Comparison of ENCODE assay signal across 11 mouse cellular contexts in genomic region chr15:78863852-78864253, GRCm38 (mm10). TPM values are rescaled to one million over a fixed set of nuclear protein-coding genes. Genes with fewer than 3 reads are reported as not detected.
A peak's percentile ranks its signal among the peaks of the same experiment; 100 is the strongest.
DNase-seq lines count a peak whose midpoint lies in the region; ATAC-seq and TF ChIP-seq lines count a peak whose summit lies in the region.
"Had no signal": no experiment of that assay in that cellular context is flagged by ENCODE, and none has a peak within 500 bp of the region (broad histone marks: within the 10 kb centered on the region; RNA-seq: fewer than 3 reads in every experiment).

No protein-coding gene starts in this region.

- WGBS in kidney, embryonic 16.5 days: 32% methylated on average over 13 of the region's 13 CpGs
- 43% methylated on average over 13 of the region's 13 CpGs for WGBS in limb, embryonic 15.5 days
- WGBS in stomach, postnatal 0 days: 73% methylated on average over 9 of the region's 13 CpGs

- H3K27ac ChIP-seq in kidney, embryonic 16.5 days (ENCODE audit: low read length): peak overlapping the region; percentile 13; the same call in 1 of the 2 replicates
- peak overlapping the region; percentile 0 for H3K27ac ChIP-seq in limb, embryonic 15.5 days
- no peak overlapping the region for H3K27ac ChIP-seq in stomach, postnatal 0 days (replicated peaks)

- no peak for TF ChIP-seq CTCF in stomach, postnatal 0 days (IDR thresholded peaks at IDR 0.05; ENCODE audit: low read depth)

- DNase-seq in kidney, adult 8-10 months: no peak
- peak; percentile 65 for DNase-seq in R1 (ENCODE audit: low read depth, low spot score)
- DNase-seq in stomach, postnatal 0 days (ENCODE audit: low spot score): peak; percentile 49
- no peak for DNase-seq in left cerebral cortex, postnatal 25 days (ENCODE audit: low spot score in 2 of 2)
- no peak for DNase-seq in urinary bladder, adult 2 months (ENCODE audit: low spot score)
- DNase-seq in c-Kit-positive CD71-positive TER-119-positive erythroid progenitor cells, embryonic 14.5 days (ENCODE audit: low spot score): no peak

- H3K4me1 ChIP-seq in kidney, embryonic 16.5 days (ENCODE audit: insufficient read depth, low read length): peaks cover 26% of the 10 kb centered on the region
- H3K4me1 ChIP-seq in limb, embryonic 15.5 days: peaks cover 13% of the 10 kb centered on the region
- H3K4me1 ChIP-seq in stomach, postnatal 0 days (replicated peaks; ENCODE audit: control insufficient read depth, insufficient read depth): no peaks in the 10 kb centered on the region; the same call in 1 of the 2 replicates

- intact Hi-C loops in left cerebral cortex, postnatal 25 days (cut with DNase I): no loop called here

- peak; percentile 43; the same call in 1 of the 2 replicates for ATAC-seq in kidney, embryonic 16.5 days (ENCODE audit: low FRiP score, low TSS enrichment)
- 0 out of 2 replicates have a peak, but pooled peaks have one; percentile 25 for ATAC-seq in limb, embryonic 15.5 days (ENCODE audit: insufficient number of reproducible peaks, low FRiP score, low TSS enrichment, low read depth)
- no peak; the same call in 1 of the 2 replicates for ATAC-seq in stomach, postnatal 0 days (ENCODE audit: low FRiP score, low TSS enrichment)

- H3K36me3 ChIP-seq in kidney, embryonic 16.5 days (ENCODE audit: insufficient read depth, low read length): no peaks in the 10 kb centered on the region
- H3K36me3 ChIP-seq in limb, embryonic 15.5 days: no peaks in the 10 kb centered on the region
- no peaks in the 10 kb centered on the region for H3K36me3 ChIP-seq in stomach, postnatal 0 days (ENCODE audit: control insufficient read depth, insufficient read depth, low read length)

- H3K9ac ChIP-seq in kidney, embryonic 16.5 days (replicated peaks; ENCODE audit: low read length): 0 out of 2 replicates have a peak overlapping the region, but pooled peaks have one; percentile 8
- H3K9ac ChIP-seq in limb, embryonic 15.5 days: no peak overlapping the region
- no peak overlapping the region for H3K9ac ChIP-seq in stomach, postnatal 0 days (ENCODE audit: low read length)

- no peak for TF ChIP-seq EP300 in stomach, postnatal 0 days (optimal IDR thresholded peaks at IDR 0.05)

- 0 out of 2 replicates have a peak overlapping the region, but pooled peaks have one; percentile 2 for H3K4me2 ChIP-seq in kidney, embryonic 16.5 days (replicated peaks; ENCODE audit: low read depth, low read length)
- H3K4me2 ChIP-seq in limb, embryonic 15.5 days: no peak overlapping the region
- no peak overlapping the region for H3K4me2 ChIP-seq in stomach, postnatal 0 days (replicated peaks; ENCODE audit: low read depth)

- no peaks in the 10 kb centered on the region for H3K9me3 ChIP-seq in kidney, embryonic 16.5 days (ENCODE audit: low read length)
- no peaks in the 10 kb centered on the region for H3K9me3 ChIP-seq in limb, embryonic 15.5 days
- H3K9me3 ChIP-seq in stomach, postnatal 0 days (ENCODE audit: control insufficient read depth, low read length): no peaks in the 10 kb centered on the region

- H3K4me3 ChIP-seq in kidney, embryonic 16.5 days (ENCODE audit: low read length): no peak overlapping the region
- no peak overlapping the region for H3K4me3 ChIP-seq in limb, embryonic 15.5 days
- no peak overlapping the region for H3K4me3 ChIP-seq in stomach, postnatal 0 days (ENCODE audit: low read depth, low read length)

- H3K27me3 ChIP-seq in kidney, embryonic 16.5 days (ENCODE audit: insufficient read depth, low read length): no peaks in the 10 kb centered on the region
- H3K27me3 ChIP-seq in limb, embryonic 15.5 days: no peaks in the 10 kb centered on the region
- H3K27me3 ChIP-seq in stomach, postnatal 0 days (ENCODE audit: control insufficient read depth, insufficient read depth, low read length): no peaks in the 10 kb centered on the region

RNA-seq across cellular contexts. Expression of gene Lgals2, which starts 8.5 kb away (rescaled TPM):
- 0.54 and 0.77 TPM in 2 replicates for polyA plus RNA-seq in kidney, embryonic 16.5 days (2015; fragmentation: Nextera tagmentation; extraction: Ambion mirVana)
- 0.65 and 0.73 TPM in 2 replicates for polyA plus RNA-seq in limb, embryonic 15.5 days (2015; fragmentation: Nextera tagmentation; extraction: Ambion mirVana)
- polyA plus RNA-seq in stomach, postnatal 0 days (2015; fragmentation: Nextera tagmentation; extraction: Ambion mirVana): 39.4 and 39.5 TPM in 2 replicates
- not detected for total RNA-seq in left cerebral cortex, postnatal 25 days (2021)
- polyA plus RNA-seq in urinary bladder, adult 2 months (2012; rRNA removed): 1.3 and 2.1 TPM in 2 replicates
- total RNA-seq: CH12.LX had no signal

RNA-seq across cellular contexts. Expression of gene Gga1, which starts 13.1 kb away (rescaled TPM):
- polyA plus RNA-seq in kidney, embryonic 16.5 days (2015; fragmentation: Nextera tagmentation; extraction: Ambion mirVana): 54.7 and 61.9 TPM in 2 replicates
- 53.2 and 54.4 TPM in 2 replicates for polyA plus RNA-seq in limb, embryonic 15.5 days (2015; fragmentation: Nextera tagmentation; extraction: Ambion mirVana)
- polyA plus RNA-seq in stomach, postnatal 0 days (2015; fragmentation: Nextera tagmentation; extraction: Ambion mirVana): 35.6 and 39.3 TPM in 2 replicates
- total RNA-seq in left cerebral cortex, postnatal 25 days (2021): 10 to 100 TPM; 58.0 to 61.2 TPM
- 53.5 and 56.7 TPM in 2 replicates for polyA plus RNA-seq in urinary bladder, adult 2 months (2012; rRNA removed)

RNA-seq across cellular contexts. Expression of gene Cdc42ep1, which starts 21.4 kb away (rescaled TPM):
- 58.5 and 59.7 TPM in 2 replicates for polyA plus RNA-seq in kidney, embryonic 16.5 days (2015; fragmentation: Nextera tagmentation; extraction: Ambion mirVana)
- 26.5 and 30.0 TPM in 2 replicates for polyA plus RNA-seq in limb, embryonic 15.5 days (2015; fragmentation: Nextera tagmentation; extraction: Ambion mirVana)
- 37.7 and 45.4 TPM in 2 replicates for polyA plus RNA-seq in stomach, postnatal 0 days (2015; fragmentation: Nextera tagmentation; extraction: Ambion mirVana)
- total RNA-seq in left cerebral cortex, postnatal 25 days (2021): 10 to 100 TPM; 11.9 to 13.2 TPM
- 21.0 and 21.6 TPM in 2 replicates for polyA plus RNA-seq in urinary bladder, adult 2 months (2012; rRNA removed)
- total RNA-seq: CH12.LX had no signal

RNA-seq across cellular contexts. Expression of gene Gm49510, which starts 35.6 kb away (rescaled TPM):
- 0.37 and 0.70 TPM in 2 replicates for polyA plus RNA-seq in kidney, embryonic 16.5 days (2015; fragmentation: Nextera tagmentation; extraction: Ambion mirVana)
- 0.50 and 0.65 TPM in 2 replicates for polyA plus RNA-seq in limb, embryonic 15.5 days (2015; fragmentation: Nextera tagmentation; extraction: Ambion mirVana)
- polyA plus RNA-seq in stomach, postnatal 0 days (2015; fragmentation: Nextera tagmentation; extraction: Ambion mirVana): 0.27 and 0.28 TPM in 2 replicates
- under 1 TPM; 0.48 to 0.73 TPM for total RNA-seq in left cerebral cortex, postnatal 25 days (2021)
- 0.04 and 0.06 TPM in 2 replicates for polyA plus RNA-seq in urinary bladder, adult 2 months (2012; rRNA removed)
- total RNA-seq: adrenal gland, postnatal 4 days; heart, postnatal 10 days had no signal

RNA-seq across cellular contexts. Expression of gene Sh3bp1, which starts 35.7 kb away (rescaled TPM):
- polyA plus RNA-seq in kidney, embryonic 16.5 days (2015; fragmentation: Nextera tagmentation; extraction: Ambion mirVana): 33.1 and 41.0 TPM in 2 replicates
- 55.2 and 61.1 TPM in 2 replicates for polyA plus RNA-seq in limb, embryonic 15.5 days (2015; fragmentation: Nextera tagmentation; extraction: Ambion mirVana)
- 22.7 and 27.4 TPM in 2 replicates for polyA plus RNA-seq in stomach, postnatal 0 days (2015; fragmentation: Nextera tagmentation; extraction: Ambion mirVana)
- 10 to 100 TPM; 20.4 to 24.3 TPM for total RNA-seq in left cerebral cortex, postnatal 25 days (2021)
- polyA plus RNA-seq in urinary bladder, adult 2 months (2012; rRNA removed): 34.6 and 35.1 TPM in 2 replicates

Comparison
In these comparisons a context has a peak if more than half of its experiments do, and no peak if none do; other contexts are left out.
1. DNase-seq: peak in R1 (single experiment) and stomach, postnatal 0 days (single experiment); none in kidney, adult 8-10 months (0 of 2), left cerebral cortex, postnatal 25 days (0 of 2), urinary bladder, adult 2 months (single experiment) and c-Kit-positive CD71-positive TER-119-positive erythroid progenitor cells, embryonic 14.5 days (single experiment).
2. RNA of gene Lgals2, which starts 8.5 kb away (polyA plus RNA-seq): 39.4 to 39.5 TPM in stomach, postnatal 0 days; 1.3 to 2.1 TPM in urinary bladder, adult 2 months, 0.54 to 0.77 TPM in kidney, embryonic 16.5 days and 0.65 to 0.73 TPM in limb, embryonic 15.5 days; every median in the first group is over 10 times any median in the second.